ENCODE assay signal across 15 mouse cellular contexts in the genomic region with DNA sequence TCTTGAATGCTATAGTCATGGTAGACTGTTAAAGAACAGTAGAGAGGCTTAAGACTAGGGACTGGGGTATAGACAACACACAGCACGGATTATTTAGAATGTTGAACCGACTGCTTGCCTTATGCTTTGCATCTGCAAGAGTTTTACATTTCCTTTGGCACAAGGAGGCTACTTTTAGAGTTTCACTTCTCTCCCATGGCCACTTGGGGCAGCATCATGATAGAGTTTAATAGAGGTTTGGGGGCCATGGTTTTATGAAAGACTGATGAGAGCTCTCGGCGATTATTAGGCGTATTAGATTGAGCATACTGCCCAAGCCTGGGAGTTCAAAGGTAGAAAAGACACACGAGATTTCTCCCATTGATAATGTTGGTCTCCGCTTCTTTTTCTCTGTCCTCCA. TPM values are rescaled to one million over a fixed set of nuclear protein-coding genes. Genes with fewer than 3 reads are reported as not detected.
DNase-seq lines count a peak whose midpoint lies in the region; ATAC-seq and TF ChIP-seq lines count a peak whose summit lies in the region.
"Had no signal": no experiment of that assay in that cellular context is flagged by ENCODE, and none has a peak within 500 bp of the region (broad histone marks: within the 10 kb centered on the region; RNA-seq: fewer than 3 reads in every experiment).

No protein-coding gene starts in this region.

- H3K9ac ChIP-seq in intestine, postnatal 0 days (ENCODE audit: low read depth, low read length): no peak overlapping the region
- H3K9ac ChIP-seq in intestine, embryonic 16.5 days (ENCODE audit: low read depth, low read length): no peak overlapping the region
- H3K9ac ChIP-seq: limb, embryonic 13.5 days; lung, embryonic 15.5 days; midbrain, embryonic 12.5 days had no signal

- DNase-seq in 3T3-L1 (ENCODE audit: low read depth, low spot score) (peak; percentile 26), 416B (ENCODE audit: low read depth) (peak; percentile 5)
- DNase-seq in embryo, embryonic 10.5 days (ENCODE audit: low spot score): peak; percentile 38
- no peak for DNase-seq in thymus, adult 18-20 months
- DNase-seq in kidney, postnatal 10 days: no peak
- DNase-seq: cerebellum, adult 11 months; heart, adult 18-20 months; heart, postnatal 14 days; thymus, postnatal 36 days had no signal

- ATAC-seq in intestine, postnatal 0 days: no peak
- ATAC-seq in intestine, embryonic 16.5 days: no peak

- TF ChIP-seq CTCF in intestine, postnatal 0 days (IDR thresholded peaks at IDR 0.05; ENCODE audit: low read depth): peak; percentile 56

- no peak overlapping the region for H3K27ac ChIP-seq in intestine, postnatal 0 days (ENCODE audit: low read depth, low read length)
- H3K27ac ChIP-seq in intestine, embryonic 16.5 days (ENCODE audit: low read length): no peak overlapping the region
- H3K27ac ChIP-seq: limb, embryonic 13.5 days; lung, embryonic 15.5 days; midbrain, embryonic 12.5 days had no signal

- no peaks in the 10 kb centered on the region for H3K27me3 ChIP-seq in intestine, postnatal 0 days (replicated peaks; ENCODE audit: control insufficient read depth, insufficient read depth, low read length)
- H3K27me3 ChIP-seq in intestine, embryonic 16.5 days (replicated peaks; ENCODE audit: control insufficient read depth, insufficient read depth, low read length): no peaks in the 10 kb centered on the region
- H3K27me3 ChIP-seq: limb, embryonic 13.5 days; lung, embryonic 15.5 days; midbrain, embryonic 12.5 days had no signal

- H3K36me3 ChIP-seq in intestine, postnatal 0 days (ENCODE audit: control insufficient read depth, insufficient read depth): no peaks in the 10 kb centered on the region
- no peaks in the 10 kb centered on the region for H3K36me3 ChIP-seq in intestine, embryonic 16.5 days (ENCODE audit: control insufficient read depth, insufficient read depth, low read length)
- H3K36me3 ChIP-seq: limb, embryonic 13.5 days; lung, embryonic 15.5 days; midbrain, embryonic 12.5 days had no signal

- H3K9me3 ChIP-seq in intestine, postnatal 0 days (ENCODE audit: control insufficient read depth): no peaks in the 10 kb centered on the region
- H3K9me3 ChIP-seq in intestine, embryonic 16.5 days (ENCODE audit: control insufficient read depth, low read length): no peaks in the 10 kb centered on the region
- H3K9me3 ChIP-seq: limb, embryonic 13.5 days; lung, embryonic 15.5 days; midbrain, embryonic 12.5 days had no signal

- no peaks in the 10 kb centered on the region for H3K4me1 ChIP-seq in intestine, postnatal 0 days (replicated peaks; ENCODE audit: control insufficient read depth, insufficient read depth, low read length)
- H3K4me1 ChIP-seq in intestine, embryonic 16.5 days (ENCODE audit: control insufficient read depth, insufficient read depth, low read length): no peaks in the 10 kb centered on the region
- H3K4me1 ChIP-seq: midbrain, embryonic 12.5 days had no signal

- no peak overlapping the region for H3K4me2 ChIP-seq in intestine, postnatal 0 days (replicated peaks; ENCODE audit: low read depth)
- no peak overlapping the region for H3K4me2 ChIP-seq in intestine, embryonic 16.5 days (ENCODE audit: low read depth, low read length)
- H3K4me2 ChIP-seq: limb, embryonic 13.5 days; lung, embryonic 15.5 days; midbrain, embryonic 12.5 days had no signal

- WGBS in intestine, postnatal 0 days: 66% methylated on average over 7 of the region's 7 CpGs
- 73% methylated on average over 7 of the region's 7 CpGs for WGBS in intestine, embryonic 16.5 days

- H3K4me3 ChIP-seq in intestine, postnatal 0 days (ENCODE audit: low read depth, low read length): no peak overlapping the region
- no peak overlapping the region for H3K4me3 ChIP-seq in intestine, embryonic 16.5 days (ENCODE audit: low read length)
- H3K4me3 ChIP-seq: erythroblast, embryonic 14.5 days; limb, embryonic 13.5 days; lung, embryonic 15.5 days; midbrain, embryonic 12.5 days had no signal

RNA-seq across cellular contexts. Expression of gene Wif1, which starts 37.0 kb away (rescaled TPM):
- polyA plus RNA-seq in intestine, postnatal 0 days (2015; fragmentation: Nextera tagmentation; extraction: Ambion mirVana): 0.65 and 1.2 TPM in 2 replicates
- 0.51 and 0.57 TPM in 2 replicates for polyA plus RNA-seq in intestine, embryonic 16.5 days (2015; fragmentation: Nextera tagmentation; extraction: Ambion mirVana)
- polyA plus RNA-seq: erythroblast, embryonic 14.5 days had no signal

Comparison
In these comparisons a context has a peak if more than half of its experiments do, and no peak if none do; other contexts are left out.
1. DNase-seq: peak in 3T3-L1 (single experiment), 416B (single experiment) and embryo, embryonic 10.5 days (single experiment); none in thymus, adult 18-20 months (0 of 2) and kidney, postnatal 10 days (single experiment).